Mouse (Mus musculus) heart, adult 8-10 months (tissue): Measurements from ENCODE around the gene Pih1d1. TPM values are rescaled to one million over a fixed set of nuclear protein-coding genes. Genes with fewer than 3 reads are reported as not detected.
"Not testable (repeated sequence)": the region's sequence is repeated elsewhere in the genome, so short reads cannot be mapped to it uniquely, and the experiment has no call there.

Experiments
- DNase-seq: peaks from one replicate; pipeline ENCODE4 v3.0.0; 2022; ENCODE audit warnings: low spot score
- total RNA-seq, 4 experiments: library from RNA; stranded (reverse); gene quantifications; 2 replicates each; pipeline ENCODE4 v1.2.4; 2022

Gene Pih1d1
- total RNA-seq, 4 experiments from 2014 or later: 40.4 to 50.5 (median 48.0) TPM

- no peak for DNase-seq
These were observed 13.8 kb downstream of the Pih1d1 start for GRCm38 (mm10) chr7:45167761-45168445.

DNA sequence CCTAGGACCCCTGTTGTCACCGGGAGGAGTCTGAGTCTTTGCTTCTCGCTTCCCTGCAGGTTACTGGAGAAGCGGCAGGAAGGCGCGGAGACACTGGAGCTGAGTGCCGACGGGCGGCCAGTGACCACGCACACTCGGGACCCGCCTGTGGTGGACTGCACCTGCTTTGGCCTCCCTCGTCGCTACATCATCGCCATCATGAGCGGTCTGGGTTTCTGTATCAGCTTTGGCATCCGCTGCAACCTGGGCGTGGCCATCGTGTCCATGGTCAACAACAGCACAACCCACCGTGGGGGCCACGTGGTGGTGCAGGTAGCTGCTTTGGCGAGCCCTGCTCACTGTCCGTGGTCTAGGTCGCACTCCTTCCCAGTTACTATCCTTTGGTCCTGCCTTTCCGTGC, 14.6 kb downstream of the Pih1d1 start:
- DNase-seq: no peak

DNA sequence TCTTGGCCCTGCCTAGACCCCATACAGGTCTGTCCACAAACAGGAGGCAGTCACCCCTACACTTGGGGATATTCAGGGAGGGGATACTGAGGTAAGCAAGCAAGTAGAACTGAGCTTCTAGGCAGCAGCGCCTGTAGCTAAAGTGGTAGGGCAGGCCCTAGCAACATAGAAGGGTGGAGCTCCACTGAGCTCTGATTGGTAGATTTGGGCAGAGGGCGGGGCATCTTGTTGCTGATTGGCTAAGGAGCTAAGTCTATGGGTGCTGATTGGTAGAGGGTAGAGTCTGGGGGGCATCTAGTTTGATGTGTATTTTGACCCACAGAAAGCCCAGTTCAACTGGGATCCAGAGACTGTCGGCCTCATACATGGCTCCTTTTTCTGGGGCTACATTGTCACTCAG, 15.4 kb downstream of the Pih1d1 start:
- no peak for DNase-seq

DNA sequence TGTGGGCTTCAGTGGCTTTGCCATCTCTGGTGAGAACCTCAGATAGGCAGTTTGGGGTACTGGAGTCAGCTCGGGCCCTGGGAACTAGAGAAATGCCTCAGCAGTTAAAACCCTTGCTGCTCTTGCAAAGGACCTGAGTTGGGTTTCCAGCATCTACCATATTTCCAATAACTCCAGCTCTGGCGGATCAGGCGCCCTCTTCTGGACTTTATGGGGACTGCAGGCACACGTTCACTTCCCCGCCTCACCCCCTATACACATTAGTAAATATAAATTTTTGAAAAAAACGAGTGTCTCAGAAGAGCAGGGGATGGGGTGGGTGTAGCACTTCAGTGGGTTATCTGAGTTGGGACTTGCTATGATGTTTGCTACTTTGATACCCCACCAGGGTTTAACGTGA, 18.9 kb downstream of the Pih1d1 start:
- DNase-seq: no peak

DNA sequence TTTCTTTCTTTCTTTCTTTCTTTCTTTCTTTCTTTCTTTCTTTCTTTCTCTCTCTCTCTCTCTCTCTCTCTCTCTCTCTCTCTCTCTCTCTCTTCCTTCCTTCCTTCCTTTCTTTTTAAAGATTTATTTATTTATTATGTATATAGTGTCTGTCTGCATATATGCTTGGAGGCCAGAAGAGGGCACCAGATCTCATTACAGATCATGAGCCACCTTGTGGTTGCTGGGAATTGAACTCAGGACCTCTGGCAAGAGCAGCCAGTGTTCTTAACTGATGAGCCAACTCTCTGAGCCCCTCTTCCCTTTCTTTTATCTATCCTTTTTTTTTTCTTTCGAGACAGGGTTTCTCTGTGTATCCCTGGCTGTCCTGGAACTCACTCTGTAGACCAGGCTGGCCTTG, 19.7 kb downstream of the Pih1d1 start:
- not testable (repeated sequence) for DNase-seq

DNA sequence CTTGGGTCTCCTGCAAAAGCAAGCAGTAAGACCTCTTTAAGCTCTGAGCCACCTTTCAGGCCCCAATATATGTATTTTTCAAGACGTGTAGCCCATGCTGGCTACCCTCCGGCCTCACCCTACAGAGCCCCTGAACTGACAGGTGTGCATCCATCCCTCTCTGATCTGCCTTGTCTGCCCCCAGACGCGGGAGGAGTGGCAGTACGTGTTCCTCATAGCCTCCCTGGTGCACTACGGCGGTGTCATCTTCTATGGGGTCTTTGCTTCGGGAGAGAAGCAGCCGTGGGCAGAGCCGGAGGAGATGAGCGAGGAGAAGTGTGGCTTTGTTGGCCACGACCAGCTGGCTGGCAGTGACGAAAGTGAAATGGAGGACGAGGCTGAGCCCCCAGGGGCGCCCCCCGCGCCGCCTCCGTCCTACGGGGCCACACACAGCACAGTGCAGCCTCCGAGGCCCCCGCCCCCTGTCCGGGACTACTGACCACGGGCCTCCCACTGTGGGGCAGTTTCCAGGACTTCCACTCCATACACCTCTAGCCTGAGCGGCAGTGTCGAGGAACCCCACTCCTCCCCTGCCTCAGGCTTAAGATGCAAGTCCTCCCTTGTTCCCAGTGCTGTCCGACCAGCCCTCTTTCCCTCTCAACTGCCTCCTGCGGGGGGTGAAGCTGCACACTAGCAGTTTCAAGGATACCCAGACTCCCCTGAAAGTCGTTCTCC, 20.6 kb downstream of the Pih1d1 start:
- no peak for DNase-seq

- no peak for DNase-seq
These were observed 21.3 kb downstream of the Pih1d1 start for GRCm38 (mm10) chr7:45175398-45175797.

DNA sequence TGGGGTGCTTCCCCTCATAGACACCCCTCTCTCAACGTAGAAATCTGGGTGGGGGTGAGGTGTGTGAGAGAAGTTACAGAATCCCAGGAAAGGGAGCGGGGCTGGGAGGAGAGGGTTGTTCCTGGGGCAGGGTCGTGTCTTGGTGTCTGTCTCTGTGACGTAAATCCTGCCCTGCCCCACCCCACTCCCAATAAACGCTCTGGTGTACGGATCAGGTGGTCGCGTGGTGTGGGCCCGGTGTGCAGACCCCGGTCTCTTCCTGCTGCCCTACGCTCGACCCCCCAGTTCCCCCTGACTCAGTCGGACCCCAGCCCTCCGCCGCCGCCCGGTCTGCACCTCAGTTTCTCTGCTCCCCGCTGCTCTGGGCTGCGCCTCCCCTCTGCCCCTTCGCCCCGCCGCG, 21.8 kb downstream of the Pih1d1 start:
- DNase-seq: no peak

GRCm38 (mm10) chr7:45176356-45176755, 22.3 kb downstream of the Pih1d1 start:
- DNase-seq: no peak

GRCm38 (mm10) chr7:45178550-45178949, 24.4 kb downstream of the Pih1d1 start:
- no peak for DNase-seq

DNA sequence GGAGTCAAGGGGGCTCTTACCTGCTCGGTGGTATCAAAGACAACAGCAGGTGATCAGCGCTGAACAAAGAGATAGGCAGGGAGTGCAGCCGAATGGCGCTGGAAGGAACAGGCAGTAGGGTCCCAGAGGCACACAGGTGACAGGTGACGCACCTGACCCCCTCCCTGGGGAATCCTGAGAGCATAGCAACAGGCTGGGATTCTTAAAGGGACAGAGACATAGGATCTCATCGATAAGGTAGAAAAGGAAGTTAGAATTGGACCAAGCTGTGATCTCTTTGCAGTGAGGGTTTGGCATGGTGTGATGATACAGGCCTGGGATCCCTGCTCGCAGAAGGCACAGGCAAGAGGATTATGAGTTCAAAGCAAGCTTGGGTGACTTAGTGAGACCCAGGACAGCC, 25.4 kb downstream of the Pih1d1 start, which contains the start of gene Gfy:
Gene Gfy, minus strand, starts transcription at position 101 of the 400 bp plus-strand sequence.
- DNase-seq: no peak

DNA sequence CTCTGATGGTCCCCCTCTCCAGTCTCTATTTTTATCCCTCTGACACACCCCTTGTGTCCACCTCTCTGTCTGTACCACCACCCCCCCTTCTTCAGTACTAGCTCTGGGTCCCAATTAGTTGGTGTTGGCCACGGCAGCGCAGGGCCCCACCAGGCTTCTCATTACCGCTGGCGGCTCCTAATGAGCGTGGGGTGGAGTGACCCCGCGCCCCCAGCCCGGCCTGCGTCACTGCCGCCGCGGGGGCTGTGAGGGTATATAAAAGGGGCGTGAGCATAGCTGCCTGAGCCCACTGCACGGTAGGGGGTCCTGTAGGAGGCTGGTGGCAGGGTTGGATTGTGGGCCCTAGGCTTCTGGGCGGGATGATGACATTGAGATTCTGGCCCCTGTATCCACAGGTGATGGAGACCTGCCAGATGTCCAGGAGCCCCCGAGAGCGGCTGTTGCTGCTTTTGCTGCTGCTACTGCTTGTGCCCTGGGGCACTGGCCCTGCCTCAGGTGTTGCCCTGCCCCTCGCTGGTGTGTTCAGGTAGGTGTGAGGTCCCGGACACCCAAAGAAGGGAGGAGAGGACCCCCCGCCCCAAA, 26.9 kb downstream of the Pih1d1 start, which contains the start of gene Pth2:
Gene Pth2, plus strand, starts transcription at position 100 of the 582 bp plus-strand sequence.
- no peak for DNase-seq

- DNase-seq: no peak
These were observed 27.4 kb downstream of the Pih1d1 start for GRCm38 (mm10) chr7:45181540-45181939.

DNA sequence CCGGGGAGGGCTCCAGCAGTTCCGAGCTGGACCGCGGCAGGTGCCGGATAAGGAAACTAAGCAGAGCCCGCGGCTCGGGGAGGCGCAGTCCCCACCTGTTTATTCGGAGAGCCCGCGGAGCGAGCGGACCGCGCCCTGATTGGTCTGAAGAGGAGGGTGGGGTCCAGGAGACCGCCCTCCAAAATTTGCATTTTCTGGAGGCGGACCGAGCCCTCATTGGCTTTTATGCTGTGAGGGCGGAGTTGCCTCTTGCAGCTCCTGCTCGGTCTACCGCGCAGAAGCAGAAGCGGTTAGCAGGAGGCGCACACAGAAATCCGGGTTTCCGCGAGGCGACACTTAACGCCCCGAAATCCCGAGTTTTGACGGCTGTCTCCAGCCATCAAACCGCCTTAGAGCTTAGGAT, 28.1 kb downstream of the Pih1d1 start:
- peak; percentile 88 for DNase-seq

DNA sequence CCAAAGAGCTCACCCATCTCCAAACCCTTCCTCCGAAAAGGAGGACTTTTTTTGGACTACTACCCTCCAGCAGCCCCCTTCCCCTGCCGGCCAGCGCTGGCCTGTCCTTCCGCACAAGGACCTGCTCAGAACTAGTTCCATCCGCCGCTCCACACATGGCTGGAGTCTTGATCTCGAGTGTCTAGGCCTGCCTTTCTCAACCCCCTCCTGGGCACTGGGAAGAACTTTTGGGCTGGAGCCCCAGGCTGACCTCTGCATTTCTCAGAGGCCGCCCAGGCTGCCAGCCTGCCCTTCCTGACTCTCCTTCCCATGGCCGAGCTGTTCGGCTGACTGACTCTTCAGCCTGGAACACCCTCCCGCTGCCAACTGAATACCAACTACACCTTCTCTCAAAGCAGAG, 28.5 kb downstream of the Pih1d1 start:
- DNase-seq: no peak

DNA sequence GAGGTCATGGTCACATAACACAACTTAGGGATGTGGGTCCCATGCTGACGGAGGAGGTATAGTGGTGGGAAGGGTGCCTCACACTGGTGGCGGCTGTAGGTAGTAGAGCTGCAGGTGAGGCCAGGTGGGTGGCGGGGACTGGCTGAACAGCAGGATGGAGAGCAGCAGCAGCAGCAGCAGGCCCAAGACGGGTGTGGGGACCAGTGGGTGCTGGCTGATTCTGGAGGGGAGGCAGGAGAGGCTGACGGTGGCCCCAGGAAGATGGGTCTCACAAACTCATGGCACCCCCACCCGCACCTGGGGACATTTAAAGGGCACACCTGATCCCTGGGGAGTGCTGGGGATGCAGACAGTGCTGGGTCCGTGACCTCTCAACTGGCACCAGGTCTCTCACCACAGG, 29.6 kb downstream of the Pih1d1 start:
- no peak for DNase-seq

- DNase-seq: no peak
These were observed 31.8 kb downstream of the Pih1d1 start for GRCm38 (mm10) chr7:45185921-45186320.

DNA sequence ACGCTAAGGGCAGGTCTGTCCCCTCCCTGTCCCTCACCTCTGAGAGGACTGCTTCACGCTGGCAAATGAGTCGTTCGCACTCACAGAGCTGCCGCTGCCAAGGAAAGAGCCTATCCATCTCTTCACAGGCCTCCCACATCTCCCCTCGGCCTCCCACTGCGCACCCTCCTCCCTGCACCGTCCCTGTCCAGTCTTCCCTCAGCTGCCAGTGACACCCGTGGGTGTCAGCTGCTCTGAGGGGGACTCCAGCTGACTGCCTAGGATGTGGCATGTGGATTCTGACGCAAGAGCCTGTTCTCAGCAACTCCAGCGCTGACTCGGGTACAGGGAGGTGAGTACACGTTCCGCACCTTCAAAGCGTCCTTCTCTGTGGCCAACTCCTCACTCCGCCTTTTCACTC, 35.5 kb downstream of the Pih1d1 start:
- DNase-seq: no peak

GRCm38 (mm10) chr7:45190186-45190585, 36.1 kb downstream of the Pih1d1 start:
- no peak for DNase-seq

DNA sequence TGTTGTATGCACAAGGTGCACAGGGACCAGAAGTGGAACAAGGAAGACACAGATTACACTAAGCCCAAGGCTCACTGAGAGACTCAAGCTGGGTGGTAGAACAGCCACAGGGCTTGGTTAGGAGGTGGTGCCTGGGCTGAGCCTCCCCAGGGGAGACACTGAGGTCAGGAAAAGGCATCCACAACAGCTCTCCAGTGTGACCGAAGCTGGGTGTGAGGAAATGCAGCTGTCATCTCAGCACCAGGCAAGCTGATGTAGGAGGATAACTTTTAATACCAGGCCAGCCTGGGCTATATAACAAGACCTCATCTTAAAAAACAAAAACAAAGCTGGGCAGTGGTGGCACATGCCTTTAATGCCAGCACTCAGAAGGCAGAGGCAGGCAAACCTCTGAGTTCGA, 37.1 kb downstream of the Pih1d1 start:
- DNase-seq: no peak

DNA sequence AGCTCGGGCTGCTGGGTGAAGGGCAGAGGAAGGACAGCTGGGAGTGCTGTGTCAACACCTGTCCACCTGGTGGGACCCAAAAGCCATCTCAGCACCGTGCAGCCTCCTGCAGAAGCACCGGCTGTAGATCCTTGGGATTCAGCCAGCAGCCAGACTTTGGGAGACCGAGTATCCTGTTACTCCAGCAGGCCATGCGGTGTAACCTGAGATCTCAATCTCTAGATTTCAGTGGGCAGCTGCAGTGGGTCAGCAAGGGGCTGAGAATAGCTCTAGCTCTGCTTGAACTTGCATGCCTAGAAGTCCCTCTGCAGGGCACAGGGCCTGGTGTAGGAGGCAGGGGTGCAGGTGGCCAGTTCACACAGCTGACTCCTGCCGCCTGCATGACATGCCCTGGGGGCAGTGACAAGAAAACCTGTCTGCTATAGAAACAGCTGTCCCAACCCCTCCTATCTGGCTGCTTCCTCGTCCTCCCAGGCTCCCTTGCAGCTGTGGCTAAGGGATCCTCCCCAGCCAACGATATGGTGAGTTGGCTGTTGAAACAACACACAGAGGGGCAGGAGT, 37.8 kb downstream of the Pih1d1 start:
- DNase-seq: no peak

- no peak for DNase-seq
These were observed 38.6 kb downstream of the Pih1d1 start for GRCm38 (mm10) chr7:45192585-45193310.
